Mouse (Mus musculus): ENCODE measurements at regions not wholly inside any gene's neighbourhood (a gene's known extent, or its start where the extent isn't known, plus 50 kb on each side); places are given as distances from the start of the nearest gene placed in this dataset.

DNA sequence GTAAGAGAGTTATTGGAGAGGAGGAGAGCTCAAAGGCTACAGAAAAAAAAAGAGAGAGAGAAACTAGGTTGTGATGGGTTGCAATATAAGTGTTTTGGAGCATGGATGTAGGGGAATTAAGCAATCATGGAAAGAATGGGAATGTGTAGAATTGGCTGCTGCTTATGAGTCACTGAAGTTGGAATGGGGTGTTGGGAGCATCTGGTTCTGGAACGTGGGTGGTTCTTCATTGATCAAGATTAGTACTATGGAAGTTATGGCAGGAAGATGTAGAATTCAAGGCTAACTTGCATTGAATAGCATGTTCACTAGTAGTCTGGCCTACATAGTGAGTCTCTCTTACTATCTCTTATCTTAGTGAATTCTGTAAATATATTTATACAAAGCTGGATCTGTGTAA lies 1526.4 kb upstream of the Got2 start:
- Histone ChIP-seq H3K9ac (ENCODE audit: low read depth, low read length) (no peak overlapping the region), H3K36me3 (ENCODE audit: control insufficient read depth, insufficient read depth, low read length) (no peaks in the 10 kb centered on the region), H3K27me3 (ENCODE audit: control insufficient read depth, insufficient read depth, low read length) (no peaks in the 10 kb centered on the region), H3K4me1 (ENCODE audit: control insufficient read depth, insufficient read depth, low read length) (no peaks in the 10 kb centered on the region), H3K27ac (ENCODE audit: low read depth, low read length) (no peak overlapping the region), H3K9me3 (ENCODE audit: control insufficient read depth, low read length) (no peaks in the 10 kb centered on the region), H3K4me2 (replicated peaks; ENCODE audit: low read depth, low read length) (no peak overlapping the region), H3K4me3 (ENCODE audit: low read length) (no peak overlapping the region)
- 67% methylated on average over 1 of the region's 1 CpGs for WGBS
- no peak for ATAC-seq (ENCODE audit: low FRiP score, low TSS enrichment)

GRCm38 (mm10) chr8:97403308-97403707 lies 1515.0 kb upstream of the Got2 start:
- H3K4me1 ChIP-seq (ENCODE audit: control insufficient read depth, insufficient read depth, low read length): no peaks in the 10 kb centered on the region
- H3K27me3 ChIP-seq (ENCODE audit: control insufficient read depth, insufficient read depth, low read length): no peaks in the 10 kb centered on the region
- no peak overlapping the region for H3K4me3 ChIP-seq (ENCODE audit: low read length)
- H3K4me2 ChIP-seq (replicated peaks; ENCODE audit: low read depth, low read length): no peak overlapping the region
- no peaks in the 10 kb centered on the region for H3K36me3 ChIP-seq (ENCODE audit: control insufficient read depth, insufficient read depth, low read length)
- no peak overlapping the region for H3K9ac ChIP-seq (ENCODE audit: low read depth, low read length)
- ATAC-seq (ENCODE audit: low FRiP score, low TSS enrichment): no peak
- no peaks in the 10 kb centered on the region for H3K9me3 ChIP-seq (ENCODE audit: control insufficient read depth, low read length)
- 79% methylated on average over 2 of the region's 2 CpGs for WGBS
- H3K27ac ChIP-seq (ENCODE audit: low read depth, low read length): no peak overlapping the region

DNA sequence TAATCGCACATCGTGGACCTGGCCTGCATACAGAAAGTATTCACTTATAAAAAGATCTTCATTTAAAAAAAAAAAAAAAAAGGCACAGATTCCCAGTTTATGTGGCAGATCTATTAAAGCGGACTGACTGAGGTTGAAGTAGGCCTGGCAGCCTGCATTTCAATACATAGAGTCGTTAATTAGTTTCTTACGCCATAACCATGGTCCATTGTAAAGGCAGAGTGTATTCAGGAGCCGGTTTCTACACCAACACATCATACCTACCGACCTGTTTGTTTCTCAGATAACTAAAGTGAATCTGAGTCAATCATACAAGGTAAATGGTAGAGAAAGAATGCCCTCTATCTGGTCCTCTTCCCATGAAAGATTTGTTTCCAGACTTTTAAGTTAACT lies 1509.0 kb upstream of the Got2 start:
- H3K27me3 ChIP-seq (ENCODE audit: control insufficient read depth, insufficient read depth, low read length): no peaks in the 10 kb centered on the region
- H3K36me3 ChIP-seq (ENCODE audit: control insufficient read depth, insufficient read depth, low read length): no peaks in the 10 kb centered on the region
- WGBS: 43% methylated on average over 7 of the region's 7 CpGs
- H3K4me2 ChIP-seq (replicated peaks; ENCODE audit: low read depth, low read length): no peak overlapping the region
- H3K4me3 ChIP-seq (ENCODE audit: low read length): no peak overlapping the region
- H3K9me3 ChIP-seq (ENCODE audit: control insufficient read depth, low read length): no peaks in the 10 kb centered on the region
- no peak overlapping the region for H3K27ac ChIP-seq (ENCODE audit: low read depth, low read length)
- no peak for ATAC-seq (ENCODE audit: low FRiP score, low TSS enrichment)
- no peak overlapping the region for H3K9ac ChIP-seq (ENCODE audit: low read depth, low read length)
- H3K4me1 ChIP-seq (ENCODE audit: control insufficient read depth, insufficient read depth, low read length): no peaks in the 10 kb centered on the region

DNA sequence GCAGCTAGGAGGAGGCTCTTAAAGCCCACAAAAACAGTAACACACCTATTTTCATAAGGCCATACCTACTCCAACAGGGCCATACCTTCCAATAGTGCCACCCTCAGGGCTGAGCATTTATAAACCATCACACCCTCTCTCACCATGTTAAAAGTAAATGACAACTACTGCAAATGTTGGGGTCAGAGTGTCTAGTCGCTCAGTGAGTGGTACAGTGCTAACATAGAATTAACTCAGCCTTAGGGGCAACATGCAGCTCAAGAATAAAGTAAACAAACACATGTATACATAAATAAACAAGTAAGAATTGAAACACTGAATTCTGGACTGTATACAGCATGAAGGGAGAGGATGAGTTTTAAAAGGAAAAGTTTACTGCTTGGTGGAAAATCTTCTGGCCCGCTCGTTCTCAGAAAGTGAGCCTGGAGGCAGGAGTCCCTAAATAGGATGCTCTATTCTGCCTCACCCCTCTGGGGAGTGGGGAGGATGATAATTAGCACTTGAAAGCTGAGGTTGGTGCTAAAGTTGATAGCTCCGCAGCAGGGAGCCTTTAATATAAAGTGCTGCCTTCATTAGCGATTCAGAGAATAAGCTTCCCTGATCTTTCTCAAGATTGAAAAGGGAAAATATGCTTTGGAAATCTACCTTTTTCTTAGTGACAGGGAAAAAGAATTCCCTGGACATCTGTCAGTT lies 1508.4 kb upstream of the Got2 start:
- WGBS: 31% methylated on average over 5 of the region's 5 CpGs
- Histone ChIP-seq H3K27me3 (ENCODE audit: control insufficient read depth, insufficient read depth, low read length) (no peaks in the 10 kb centered on the region), H3K36me3 (ENCODE audit: control insufficient read depth, insufficient read depth, low read length) (no peaks in the 10 kb centered on the region), H3K4me3 (ENCODE audit: low read length) (no peak overlapping the region), H3K27ac (ENCODE audit: low read depth, low read length) (no peak overlapping the region), H3K4me1 (ENCODE audit: control insufficient read depth, insufficient read depth, low read length) (no peaks in the 10 kb centered on the region), H3K4me2 (replicated peaks; ENCODE audit: low read depth, low read length) (no peak overlapping the region), H3K9ac (ENCODE audit: low read depth, low read length) (no peak overlapping the region), H3K9me3 (ENCODE audit: control insufficient read depth, low read length) (no peaks in the 10 kb centered on the region)
- ATAC-seq (ENCODE audit: low FRiP score, low TSS enrichment): no peak

GRCm38 (mm10) chr8:97389651-97390050 lies 1501.3 kb upstream of the Got2 start:
- Histone ChIP-seq H3K4me1 (ENCODE audit: control insufficient read depth, insufficient read depth, low read length) (no peaks in the 10 kb centered on the region), H3K9ac (ENCODE audit: low read depth, low read length) (no peak overlapping the region), H3K27me3 (ENCODE audit: control insufficient read depth, insufficient read depth, low read length) (no peaks in the 10 kb centered on the region), H3K36me3 (ENCODE audit: control insufficient read depth, insufficient read depth, low read length) (no peaks in the 10 kb centered on the region), H3K27ac (ENCODE audit: low read depth, low read length) (no peak overlapping the region), H3K4me3 (ENCODE audit: low read length) (no peak overlapping the region), H3K4me2 (replicated peaks; ENCODE audit: low read depth, low read length) (no peak overlapping the region), H3K9me3 (ENCODE audit: control insufficient read depth, low read length) (no peaks in the 10 kb centered on the region)
- no peak for ATAC-seq (ENCODE audit: low FRiP score, low TSS enrichment)
- WGBS: 6% methylated on average over 7 of the region's 7 CpGs

GRCm38 (mm10) chr8:97389149-97389548 lies 1500.8 kb upstream of the Got2 start:
- no peak overlapping the region for H3K27ac ChIP-seq (ENCODE audit: low read depth, low read length)
- no peak overlapping the region for H3K9ac ChIP-seq (ENCODE audit: low read depth, low read length)
- no peaks in the 10 kb centered on the region for H3K27me3 ChIP-seq (ENCODE audit: control insufficient read depth, insufficient read depth, low read length)
- H3K4me2 ChIP-seq (replicated peaks; ENCODE audit: low read depth, low read length): no peak overlapping the region
- H3K9me3 ChIP-seq (ENCODE audit: control insufficient read depth, low read length): no peaks in the 10 kb centered on the region
- no peak overlapping the region for H3K4me3 ChIP-seq (ENCODE audit: low read length)
- no peak for ATAC-seq (ENCODE audit: low FRiP score, low TSS enrichment)
- no peaks in the 10 kb centered on the region for H3K4me1 ChIP-seq (ENCODE audit: control insufficient read depth, insufficient read depth, low read length)
- H3K36me3 ChIP-seq (ENCODE audit: control insufficient read depth, insufficient read depth, low read length): no peaks in the 10 kb centered on the region
- WGBS: 16% methylated on average over 2 of the region's 2 CpGs

GRCm38 (mm10) chr8:97374911-97375771 lies 1486.8 kb upstream of the Got2 start:
- WGBS: 83% methylated on average over 3 of the region's 3 CpGs
- Histone ChIP-seq H3K9ac (ENCODE audit: low read depth, low read length) (no peak overlapping the region), H3K27ac (ENCODE audit: low read depth, low read length) (no peak overlapping the region), H3K27me3 (ENCODE audit: control insufficient read depth, insufficient read depth, low read length) (no peaks in the 10 kb centered on the region), H3K9me3 (ENCODE audit: control insufficient read depth, low read length) (no peaks in the 10 kb centered on the region), H3K4me1 (ENCODE audit: control insufficient read depth, insufficient read depth, low read length) (no peaks in the 10 kb centered on the region), H3K36me3 (ENCODE audit: control insufficient read depth, insufficient read depth, low read length) (no peaks in the 10 kb centered on the region), H3K4me2 (replicated peaks; ENCODE audit: low read depth, low read length) (no peak overlapping the region), H3K4me3 (ENCODE audit: low read length) (no peak overlapping the region)
- no peak for ATAC-seq (ENCODE audit: low FRiP score, low TSS enrichment)

GRCm38 (mm10) chr8:97346630-97347029 lies 1458.3 kb upstream of the Got2 start:
- Histone ChIP-seq H3K9ac (ENCODE audit: low read depth, low read length) (no peak overlapping the region), H3K4me3 (ENCODE audit: low read length) (no peak overlapping the region), H3K27me3 (ENCODE audit: control insufficient read depth, insufficient read depth, low read length) (no peaks in the 10 kb centered on the region), H3K36me3 (ENCODE audit: control insufficient read depth, insufficient read depth, low read length) (no peaks in the 10 kb centered on the region), H3K9me3 (ENCODE audit: control insufficient read depth, low read length) (no peaks in the 10 kb centered on the region), H3K4me1 (ENCODE audit: control insufficient read depth, insufficient read depth, low read length) (no peaks in the 10 kb centered on the region), H3K27ac (ENCODE audit: low read depth, low read length) (no peak overlapping the region), H3K4me2 (replicated peaks; ENCODE audit: low read depth, low read length) (no peak overlapping the region)
- ATAC-seq (ENCODE audit: low FRiP score, low TSS enrichment): no peak
- 83% methylated on average over 6 of the region's 6 CpGs for WGBS

DNA sequence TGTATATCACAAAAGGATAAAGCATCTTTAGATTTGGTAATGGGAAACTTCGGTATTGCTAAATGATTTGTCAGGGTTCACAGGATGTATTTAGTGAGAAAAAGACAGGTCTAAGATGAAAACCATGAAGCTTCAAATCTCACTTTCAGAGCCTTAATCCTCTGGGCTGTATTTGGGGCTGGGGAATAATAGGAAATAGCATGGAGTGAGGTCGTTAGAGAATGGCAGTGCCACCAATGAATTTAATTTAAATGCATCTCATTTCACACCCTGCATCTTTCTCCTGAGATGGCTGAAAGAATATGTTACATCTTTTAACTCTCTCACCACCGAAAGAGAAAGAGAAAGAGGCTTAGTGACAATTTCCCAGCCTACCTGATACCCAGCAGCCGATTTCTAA lies 1427.2 kb upstream of the Got2 start:
- Histone ChIP-seq H3K27ac (ENCODE audit: low read depth, low read length) (no peak overlapping the region), H3K4me2 (replicated peaks; ENCODE audit: low read depth, low read length) (no peak overlapping the region), H3K36me3 (ENCODE audit: control insufficient read depth, insufficient read depth, low read length) (no peaks in the 10 kb centered on the region), H3K9ac (ENCODE audit: low read depth, low read length) (no peak overlapping the region), H3K4me1 (ENCODE audit: control insufficient read depth, insufficient read depth, low read length) (no peaks in the 10 kb centered on the region), H3K9me3 (ENCODE audit: control insufficient read depth, low read length) (no peaks in the 10 kb centered on the region), H3K4me3 (ENCODE audit: low read length) (no peak overlapping the region), H3K27me3 (ENCODE audit: control insufficient read depth, insufficient read depth, low read length) (no peaks in the 10 kb centered on the region)
- WGBS: 82% methylated on average over 4 of the region's 4 CpGs
- ATAC-seq (ENCODE audit: low FRiP score, low TSS enrichment): no peak

Data from kidney, embryonic 14.5 days (tissue).